Mouse (Mus musculus) CH12.LX (cell line): ENCODE results near the gene Styxl1. TPM values are rescaled to one million over a fixed set of nuclear protein-coding genes. Genes with fewer than 3 reads are reported as not detected.

Source experiments
- DNase-seq: peaks from one replicate; pipeline ENCODE4 v3.0.0-alpha.2; 2013; ENCODE audit errors: extremely low read depth
- H3K27ac ChIP-seq: 2 replicates; pipeline ENCODE4 v1.5.1; 2012; ENCODE audit warnings: low read depth, mild to moderate bottlenecking, control low read depth, moderate library complexity; ENCODE audit not compliant: insufficient read depth
- H3K27me3 ChIP-seq: replicated peaks from 2 replicates; pipeline ENCODE3; 2012; ENCODE audit warnings: inconsistent platforms
- H3K36me3 ChIP-seq, 2 experiments: replicated peaks in 1 of 2; 2 replicates each; pipeline versions ENCODE3 to v1.6.1; 2012; ENCODE audit warnings: inconsistent platforms in 1 of 2, low read length in 1 of 2, mild to moderate bottlenecking in 1 of 2, mixed read lengths in 1 of 2, moderate library complexity in 1 of 2; ENCODE audit not compliant: control insufficient read depth in 1 of 2, insufficient read depth in 1 of 2
- H3K4me1 ChIP-seq, 2 experiments: 2 replicates each; pipeline ENCODE4 v1.6.1; 2012; ENCODE audit warnings: inconsistent platforms in 1 of 2, moderate library complexity in 1 of 2; ENCODE audit not compliant: insufficient read depth in 2 of 2, control insufficient read depth in 1 of 2
- H3K4me2 ChIP-seq: 2 replicates; pipeline ENCODE4 v1.6.1; 2012; ENCODE audit warnings: low read depth, mild to moderate bottlenecking, control low read depth; ENCODE audit not compliant: poor library complexity, insufficient read depth, severe bottlenecking
- H3K4me3 ChIP-seq, 3 experiments: fragments of 150-350 bp in 1 of 3; sonication (generic) in 1 of 3; replicated peaks in 1 of 3; 2 replicates each; pipeline versions ENCODE3 to v1.5.1; 2011 to 2012; ENCODE audit warnings: low read depth in 2 of 3, low read length in 2 of 3, mild to moderate bottlenecking in 2 of 3, moderate library complexity in 2 of 3, control low read depth in 1 of 3, improper control_type of control experiment in 1 of 3, inconsistent platforms in 1 of 3, mixed read lengths in 1 of 3; ENCODE audit not compliant: poor library complexity in 1 of 3
- H3K79me2 ChIP-seq: replicated peaks from 2 replicates; pipeline ENCODE4 v1.6.1; 2012; ENCODE audit warnings: mild to moderate bottlenecking, moderate library complexity; ENCODE audit not compliant: control insufficient read depth, poor library complexity, insufficient read depth, severe bottlenecking; ENCODE audit errors: extremely low read depth
- H3K9ac ChIP-seq: 2 replicates; pipeline ENCODE4 v1.6.1; 2012; ENCODE audit warnings: low read depth, mild to moderate bottlenecking, control low read depth, moderate library complexity; ENCODE audit not compliant: insufficient read depth
- H3K9me3 ChIP-seq: replicated peaks from 2 replicates; pipeline ENCODE3; 2012; ENCODE audit warnings: low read length, inconsistent platforms, mixed read lengths
- CHD1 ChIP-seq: IDR thresholded peaks from 2 replicates; pipeline ENCODE4 v1.6.1; 2012; ENCODE audit warnings: low read depth, low read length, improper control_type of control experiment, inconsistent platforms
- E2F4 ChIP-seq: IDR thresholded peaks from 2 replicates; pipeline ENCODE4 v1.6.1; 2011; ENCODE audit warnings: low read depth, low read length, improper control_type of control experiment; ENCODE audit not compliant: insufficient replicate concordance
- ETS1 ChIP-seq: conservative IDR thresholded peaks from 2 replicates; pipeline ENCODE4 v1.6.1; 2012; ENCODE audit warnings: low read depth, mild to moderate bottlenecking, inconsistent platforms, low read length, improper control_type of control experiment, moderate library complexity
- GABPA ChIP-seq: IDR thresholded peaks from 2 replicates; pipeline ENCODE4 v1.6.1; 2012; ENCODE audit warnings: low read depth, low read length, improper control_type of control experiment, inconsistent platforms; ENCODE audit not compliant: insufficient replicate concordance
- HCFC1 ChIP-seq: IDR thresholded peaks from 2 replicates; pipeline ENCODE4 v1.6.1; 2012; ENCODE audit warnings: low read depth, mild to moderate bottlenecking, inconsistent platforms, low read length, improper control_type of control experiment
- IRF4 ChIP-seq: IDR thresholded peaks from 2 replicates; pipeline ENCODE4 v1.6.1; 2014; ENCODE audit warnings: low read depth, mild to moderate bottlenecking, inconsistent platforms, low read length, improper control_type of control experiment
- JUN ChIP-seq: IDR thresholded peaks from 2 replicates; pipeline ENCODE4 v1.6.1; 2011; ENCODE audit warnings: low read depth, mild to moderate bottlenecking, low read length, improper control_type of control experiment, moderate library complexity; ENCODE audit not compliant: insufficient read depth
- JUND ChIP-seq: conservative IDR thresholded peaks from 2 replicates; pipeline ENCODE4 v1.6.1; 2011; ENCODE audit warnings: low read depth, low read length, improper control_type of control experiment
- MAZ ChIP-seq: IDR thresholded peaks from 2 replicates; pipeline ENCODE4 v1.6.1; 2012; ENCODE audit warnings: low read depth, mild to moderate bottlenecking, inconsistent platforms, low read length, improper control_type of control experiment, moderate library complexity
- MEF2A ChIP-seq: IDR thresholded peaks from 2 replicates; pipeline ENCODE4 v1.6.1; 2014; ENCODE audit warnings: low read depth, mild to moderate bottlenecking, inconsistent platforms, low read length, improper control_type of control experiment, borderline replicate concordance
- MXI1 ChIP-seq: IDR thresholded peaks from 2 replicates; pipeline ENCODE4 v1.6.1; 2011; ENCODE audit warnings: mild to moderate bottlenecking, low read depth, low read length, improper control_type of control experiment
- MYC ChIP-seq: IDR thresholded peaks from 2 replicates; pipeline ENCODE4 v1.6.1; 2011; ENCODE audit warnings: low read depth, mild to moderate bottlenecking, improper control_type of control experiment, low read length
- NELFE ChIP-seq: IDR thresholded peaks from 2 replicates; pipeline ENCODE4 v1.6.1; 2011; ENCODE audit warnings: low read depth, low read length, improper control_type of control experiment
- RAD21 ChIP-seq: IDR thresholded peaks from 2 replicates; pipeline ENCODE4 v1.6.1; 2011; ENCODE audit warnings: low read depth, mild to moderate bottlenecking, low read length, improper control_type of control experiment, moderate library complexity
- SMC3 ChIP-seq: IDR thresholded peaks from 2 replicates; pipeline ENCODE4 v1.6.1; 2011; ENCODE audit warnings: low read depth, low read length, improper control_type of control experiment
- TCF12 ChIP-seq: IDR thresholded peaks from 2 replicates; pipeline ENCODE4 v1.6.1; 2014; ENCODE audit warnings: low read depth, mild to moderate bottlenecking, inconsistent platforms, low read length, improper control_type of control experiment
- USF2 ChIP-seq: conservative IDR thresholded peaks from 2 replicates; pipeline ENCODE4 v1.6.1; 2011; ENCODE audit warnings: low read depth, low read length, improper control_type of control experiment
- ZMIZ1 ChIP-seq: IDR thresholded peaks from 2 replicates; pipeline ENCODE4 v1.6.1; 2012; ENCODE audit warnings: low read depth, mild to moderate bottlenecking, inconsistent platforms, low read length, improper control_type of control experiment
- dilution Hi-C: fragments of 300-500 bp; cut with MboI; formaldehyde crosslinking; loops from 2 replicates; pipeline ENCODE4 v1.14.3; 2020; ENCODE audit warnings: low sequenced_read_pairs; ENCODE audit not compliant: extremely low pct_unique_long_range_greater_than_20kb, extremely low pct_ligation_motif_present
- in situ Hi-C: fragments of 300-500 bp; cut with MboI; formaldehyde crosslinking; loops from 3 replicates; pipeline ENCODE4 v1.14.3; 2019; ENCODE audit warnings: low sequenced_read_pairs, low pct_ligation_motif_present, low pct_unique_long_range_greater_than_20kb, mixed read lengths
- polyA plus RNA-seq: library from polyadenylated mRNA; unstranded; fragments of >175 nt; gene quantifications from 2 replicates; pipeline ENCODE4 v1.2.1, GENCODE M21; 2012; ENCODE audit warnings: low read depth; ENCODE audit not compliant: insufficient read length
- total RNA-seq, 2 experiments: library from RNA; depleted of rRNA; stranded (reverse); fragments of 300-350 nt in 1 of 2; fragments of >200 nt in 1 of 2; gene quantifications; 2 replicates each; pipeline ENCODE4 v1.2.3; 2012 to 2014

The Styxl1 gene
- total and polyA plus RNA-seq, 3 experiments = not detected

- Histone ChIP-seq H3K36me3 (no peaks in the 10 kb centered on the region), H3K27ac (no peak overlapping the region), H3K27me3 (peaks cover 80% of the 10 kb centered on the region), H3K9ac (no peak overlapping the region), H3K9me3 (peaks cover 12% of the 10 kb centered on the region), H3K4me1 (peaks cover 10 to 18% of the 10 kb centered on the region in 2 experiments), H3K4me3 (no peak overlapping the region), H3K79me2 (no peaks in the 10 kb centered on the region), H3K4me2 (no peak overlapping the region)
- in situ Hi-C loops (no loop called here), dilution Hi-C loops (no loop called here)
- TF ChIP-seq CHD1 (no peak), IRF4 (no peak), E2F4 (no peak), MYC (no peak), JUN (no peak), JUND (no peak), MXI1 (no peak), GABPA (no peak), ETS1 (no peak), SMC3 (no peak)
- no peak for DNase-seq
Observed at GRCm38 (mm10) chr5:135804735-135805134, 26.6 kb upstream of the Styxl1 start.

- H3K9ac ChIP-seq = no peak overlapping the region
- H3K27me3 ChIP-seq = peaks cover 72% of the 10 kb centered on the region
- H3K4me1 ChIP-seq = peaks cover 10 to 18% of the 10 kb centered on the region in 2 experiments
- no peak overlapping the region for H3K27ac ChIP-seq
- TF ChIP-seq ZMIZ1 (no peak), TCF12 (no peak), NELFE (no peak), MEF2A (no peak), HCFC1 (no peak), GABPA (no peak), IRF4 (no peak), E2F4 (no peak), USF2 (no peak), MYC (no peak), MAZ (no peak), RAD21 (no peak)
- dilution Hi-C loops = no loop called here
- no peaks in the 10 kb centered on the region for H3K79me2 ChIP-seq
- H3K4me2 ChIP-seq = no peak overlapping the region
- H3K4me3 ChIP-seq = no peak overlapping the region
- DNase-seq = no peak
- in situ Hi-C loops = no loop called here
- H3K9me3 ChIP-seq = peaks cover 12% of the 10 kb centered on the region
- no peaks in the 10 kb centered on the region for H3K36me3 ChIP-seq
Observed at GRCm38 (mm10) chr5:135803676-135804075, 25.5 kb upstream of the Styxl1 start.
